ENCODE assay signal across 8 mouse cellular contexts in genomic region chr9:66069583-66069982, GRCm38 (mm10). TPM values are rescaled to one million over a fixed set of nuclear protein-coding genes. Genes with fewer than 3 reads are reported as not detected.
A peak's percentile ranks its signal among the peaks of the same experiment; 100 is the strongest.
DNase-seq lines count a peak whose midpoint lies in the region; ATAC-seq and TF ChIP-seq lines count a peak whose summit lies in the region.

Gene Snx22 (minus strand): TSS chr9:66069719.

- no peaks in the 10 kb centered on the region for H3K9me3 ChIP-seq in MEL (replicated peaks; ENCODE audit: insufficient read depth, low read length)
- H3K9me3 ChIP-seq in forebrain, postnatal 0 days (ENCODE audit: low read length), result no peaks in the 10 kb centered on the region
- H3K9me3 ChIP-seq in lung, postnatal 0 days (ENCODE audit: low read length), result no peaks in the 10 kb centered on the region

- TF ChIP-seq EP300 in MEL (IDR thresholded peaks at IDR 0.05; ENCODE audit: low read depth in 1 of 2, low read length in 2 of 2), result peak; percentile 26 to 34; a peak in 2 of 4 replicates
- TF ChIP-seq EP300 in lung, postnatal 0 days (IDR thresholded peaks at IDR 0.05), result no peak

- peak within 1 kb of the TSS; percentile 41 for H3K9ac ChIP-seq in MEL (ENCODE audit: control insufficient read depth, low read depth, low read length, poor library complexity, severe bottlenecking)
- peak within 1 kb of the TSS; percentile 60 for H3K9ac ChIP-seq in forebrain, postnatal 0 days
- H3K9ac ChIP-seq in lung, postnatal 0 days (replicated peaks; ENCODE audit: low read depth), result peak within 1 kb of the TSS; percentile 32

- H3K79me2 ChIP-seq in MEL (ENCODE audit: control insufficient read depth, insufficient read depth, low read length, poor library complexity), result no peaks in the 10 kb centered on the region

- intact Hi-C loops in heart, postnatal 36 days (cut with DNase I), result no loop called here

- WGBS in cerebellum, adult 2 months, result 2% methylated on average over 22 of the region's 22 CpGs
- WGBS in forebrain, postnatal 0 days, result under 1% methylated on average over 22 of the region's 22 CpGs
- WGBS in lung, postnatal 0 days, result 2% methylated on average over 21 of the region's 22 CpGs
- WGBS in thymus, adult 2 months, result 1% methylated on average over 22 of the region's 22 CpGs

- peak within 1 kb of the TSS; percentile 95 for H3K4me2 ChIP-seq in forebrain, postnatal 0 days (ENCODE audit: low read depth)
- peak within 1 kb of the TSS; percentile 95 for H3K4me2 ChIP-seq in lung, postnatal 0 days (replicated peaks; ENCODE audit: low read depth, low read length)

- no peak for TF ChIP-seq POLR2A in MEL (IDR thresholded peaks at IDR 0.05; ENCODE audit: control insufficient read depth in 1 of 2, insufficient read depth in 1 of 2, low read depth in 1 of 2, low read length in 2 of 2, poor library complexity in 1 of 2)
- no peak for TF ChIP-seq POLR2A in cerebellum, adult 2 months (IDR thresholded peaks at IDR 0.05; ENCODE audit: borderline replicate concordance, insufficient read depth, low read length)
- TF ChIP-seq POLR2A in thymus, adult 2 months (IDR thresholded peaks at IDR 0.05; ENCODE audit: control insufficient read depth, extremely low read depth, insufficient read depth, low read length, poor library complexity), result no peak

- peaks cover 0 to 5% of the 10 kb centered on the region in 2 experiments; a peak in 3 of 4 replicates for H3K36me3 ChIP-seq in MEL (ENCODE audit: control insufficient read depth in 1 of 2, insufficient read depth in 2 of 2, low read length in 2 of 2)
- H3K36me3 ChIP-seq in forebrain, postnatal 0 days (ENCODE audit: insufficient read depth), result peaks cover 25% of the 10 kb centered on the region
- H3K36me3 ChIP-seq in lung, postnatal 0 days (ENCODE audit: insufficient read depth, low read length), result peaks cover 16% of the 10 kb centered on the region; the same call in 1 of the 2 replicates
- H3K36me3 ChIP-seq in thymus, adult 2 months (ENCODE audit: control insufficient read depth, insufficient read depth, low read length), result peaks cover 8% of the 10 kb centered on the region

- no peak for TF ChIP-seq CTCF in MEL (IDR thresholded peaks at IDR 0.05 in 2 of 3, conservative IDR thresholded peaks at IDR 0.05 in 1 of 3; ENCODE audit: control insufficient read depth in 1 of 3, insufficient read depth in 1 of 3, low read depth in 2 of 3, low read length in 3 of 3, poor library complexity in 1 of 3, severe bottlenecking in 1 of 3)
- TF ChIP-seq CTCF in cerebellum, adult 2 months (IDR thresholded peaks at IDR 0.05; ENCODE audit: borderline replicate concordance, insufficient read depth, low read depth, low read length), result no peak
- TF ChIP-seq CTCF in forebrain, postnatal 0 days (IDR thresholded peaks at IDR 0.05; ENCODE audit: low read depth), result no peak
- TF ChIP-seq CTCF in layer of hippocampus, adult 2 months (conservative IDR thresholded peaks at IDR 0.05), result no peak
- TF ChIP-seq CTCF in lung, postnatal 0 days (IDR thresholded peaks at IDR 0.05), result no peak
- TF ChIP-seq CTCF in thymus, adult 2 months (IDR thresholded peaks at IDR 0.05; ENCODE audit: borderline replicate concordance, control insufficient read depth, extremely low read depth, insufficient read depth, low read length, poor library complexity), result no peak

- H3K4me3 ChIP-seq in MEL (ENCODE audit: control insufficient read depth in 1 of 2, insufficient read depth in 1 of 2, low read depth in 2 of 2, low read length in 2 of 2), result peak within 1 kb of the TSS; percentile 54 to 83
- peak within 1 kb of the TSS; percentile 66 for H3K4me3 ChIP-seq in cerebellum, adult 2 months (replicated peaks; ENCODE audit: insufficient read depth, low read depth, low read length)
- H3K4me3 ChIP-seq in forebrain, postnatal 0 days (ENCODE audit: low read depth, low read length), result peak within 1 kb of the TSS; percentile 53
- H3K4me3 ChIP-seq in layer of hippocampus, adult 2 months, result peak within 1 kb of the TSS; percentile 63
- H3K4me3 ChIP-seq in lung, postnatal 0 days (ENCODE audit: low read depth, low read length), result peak within 1 kb of the TSS; percentile 52
- H3K4me3 ChIP-seq in thymus, adult 2 months (ENCODE audit: control insufficient read depth, insufficient read depth, low read length), result peak within 1 kb of the TSS; percentile 31

- H3K27ac ChIP-seq in MEL (ENCODE audit: control insufficient read depth, low read depth, low read length), result no peak within 1 kb of the TSS
- no peak within 1 kb of the TSS for H3K27ac ChIP-seq in cerebellum, adult 2 months (ENCODE audit: insufficient read depth, low read length)
- H3K27ac ChIP-seq in forebrain, postnatal 0 days (ENCODE audit: low read depth, low read length), result no peak within 1 kb of the TSS
- peak within 1 kb of the TSS; percentile 43 for H3K27ac ChIP-seq in layer of hippocampus, adult 2 months
- H3K27ac ChIP-seq in lung, postnatal 0 days (ENCODE audit: low read length), result no peak within 1 kb of the TSS
- H3K27ac ChIP-seq in thymus, adult 2 months (ENCODE audit: control insufficient read depth, insufficient read depth, low read length), result no peak within 1 kb of the TSS

- no peak for TF ChIP-seq RAD21 in MEL (IDR thresholded peaks at IDR 0.05; ENCODE audit: low read depth, low read length)

- ATAC-seq in forebrain, postnatal 0 days, result peak; percentile 91
- peak; percentile 97 for ATAC-seq in lung, postnatal 0 days

- H3K27me3 ChIP-seq in MEL (ENCODE audit: control insufficient read depth in 1 of 2, insufficient read depth in 2 of 2, low read length in 2 of 2), result no peaks in the 10 kb centered on the region
- H3K27me3 ChIP-seq in cerebellum, adult 2 months (ENCODE audit: control insufficient read depth, insufficient read depth, low read length), result no peaks in the 10 kb centered on the region
- H3K27me3 ChIP-seq in forebrain, postnatal 0 days (ENCODE audit: insufficient read depth, low read length), result 0 out of 2 replicates have a peak, but pooled peaks cover 4% of the 10 kb centered on the region
- H3K27me3 ChIP-seq in lung, postnatal 0 days (replicated peaks; ENCODE audit: insufficient read depth, low read length), result peaks cover 3% of the 10 kb centered on the region; the same call in 1 of the 2 replicates
- peaks cover 18% of the 10 kb centered on the region for H3K27me3 ChIP-seq in thymus, adult 2 months (ENCODE audit: control insufficient read depth, insufficient read depth, low read length)

- peaks cover 0 to 6% of the 10 kb centered on the region in 2 experiments; a peak in 2 of 4 replicates for H3K4me1 ChIP-seq in MEL (ENCODE audit: control insufficient read depth in 1 of 2, insufficient read depth in 2 of 2, low read length in 2 of 2)
- H3K4me1 ChIP-seq in cerebellum, adult 2 months (ENCODE audit: control insufficient read depth, insufficient read depth, low read length), result no peaks in the 10 kb centered on the region
- H3K4me1 ChIP-seq in forebrain, postnatal 0 days (ENCODE audit: insufficient read depth), result peaks cover 4% of the 10 kb centered on the region; the same call in 1 of the 2 replicates
- H3K4me1 ChIP-seq in lung, postnatal 0 days (ENCODE audit: insufficient read depth, low read depth, low read length), result peaks cover 8% of the 10 kb centered on the region
- peaks cover 10% of the 10 kb centered on the region for H3K4me1 ChIP-seq in thymus, adult 2 months (replicated peaks; ENCODE audit: control insufficient read depth, insufficient read depth, low read length)

- DNase-seq in MEL (ENCODE audit: low read depth, low spot score), result peak; percentile 93
- peak; percentile 86 to 87 for DNase-seq in cerebellum, adult 2 months
- peak; percentile 75 for DNase-seq in forebrain, postnatal 0 days
- DNase-seq in heart, postnatal 36 days, result peak; percentile 73 to 77
- DNase-seq in layer of hippocampus, adult 2 months (ENCODE audit: low spot score in 2 of 2), result peak; percentile 67 to 70
- DNase-seq in lung, postnatal 0 days (ENCODE audit: low spot score), result peak; percentile 93
- peak; percentile 66 for DNase-seq in ovary, adult 18-20 months (ENCODE audit: low spot score)
- peak; percentile 60 for DNase-seq in thymus, adult 2 months

TF ChIP-seq in MEL, 35 proteins besides CTCF, POLR2A, EP300 and RAD21:
- TF ChIP-seq POLR2AphosphoS5 (IDR thresholded peaks at IDR 0.05; ENCODE audit: borderline replicate concordance, low read depth, low read length), result no peak
- 0 out of 2 replicates have a peak, but pooled peaks have one; percentile 4 for TF ChIP-seq SIN3A (IDR thresholded peaks at IDR 0.05; ENCODE audit: low read length)
- peak; percentile 70 for TF ChIP-seq TAL1 (IDR thresholded peaks at IDR 0.05; ENCODE audit: low read length)
- TF ChIP-seq HCFC1 (IDR thresholded peaks at IDR 0.05; ENCODE audit: low read depth, low read length), result 0 out of 2 replicates have a peak, but pooled peaks have one; percentile 12
- TF ChIP-seq GATA1 (IDR thresholded peaks at IDR 0.05; ENCODE audit: low read depth, low read length), result peak; percentile 38; the same call in 1 of the 2 replicates
- peak; percentile 31; the same call in 1 of the 2 replicates for TF ChIP-seq TCF12 (IDR thresholded peaks at IDR 0.05; ENCODE audit: low read depth, low read length)
- TF ChIP-seq JUND (IDR thresholded peaks at IDR 0.05; ENCODE audit: low read depth, low read length), result no peak
- TF ChIP-seq MXI1 (IDR thresholded peaks at IDR 0.05; ENCODE audit: low read depth, low read length), result peak; percentile 38
- 0 out of 2 replicates have a peak, but pooled peaks have one; percentile 5 for TF ChIP-seq ETS1 (IDR thresholded peaks at IDR 0.05; ENCODE audit: low read depth, low read length)
TF ChIP-seq in MEL: peak in this region for 7.

RNA-seq across cellular contexts. Expression of gene Snx22, which starts in this region (rescaled TPM):
- 7.1 and 10.1 TPM in 2 replicates for total RNA-seq in MEL (2012; rRNA removed)
- under 1 TPM in 1 of 2 experiments, not detected in 1; 0.43 TPM for polyA plus RNA-seq in MEL (2012; ENCODE audit: insufficient read depth in 1 of 2, insufficient read length in 2 of 2, low read depth in 1 of 2, low replicate concordance in 2 of 2, missing spikeins in 1 of 2)
- 8.8 and 9.7 TPM in 2 replicates for polyA plus RNA-seq in cerebellum, adult 2 months (2012; rRNA removed)
- total RNA-seq in forebrain, postnatal 0 days (2014; rRNA removed), result 4.0 and 5.8 TPM in 2 replicates
- 7.3 and 7.5 TPM in 2 replicates for polyA plus RNA-seq in forebrain, postnatal 0 days (2015; fragmentation: Nextera tagmentation; extraction: Ambion mirVana)
- total RNA-seq in heart, postnatal 36 days (2021), result under 1 TPM; 0.57 to 0.86 TPM
- total RNA-seq in layer of hippocampus, adult 2 months (2021), result 1 to 10 TPM; 4.6 to 6.9 TPM
- polyA plus RNA-seq in lung, postnatal 0 days (2015; fragmentation: Nextera tagmentation; extraction: Ambion mirVana), result 25.7 and 28.3 TPM in 2 replicates
- 5.8 and 9.2 TPM in 2 replicates for polyA plus RNA-seq in thymus, adult 2 months (2012; rRNA removed)

Comparison
In these comparisons a context has a peak if more than half of its experiments do, and no peak if none do; other contexts are left out.
1. Peak in DNase-seq in heart, postnatal 36 days; RNA of the gene not detected or under 1 TPM.